Mouse (Mus musculus) cortical plate, adult 2 months (tissue): Measurements from ENCODE around the gene Ddr2.

Source experiments
- CTCF ChIP-seq: fragments of 200-500 bp; IDR thresholded peaks from 2 replicates; pipeline ENCODE4 v1.5.1; 2011; ENCODE audit warnings: mild to moderate bottlenecking, control low read depth, low read length; ENCODE audit not compliant: insufficient read depth; ENCODE audit errors: extremely low read depth
- POLR2A ChIP-seq: fragments of 200-500 bp; IDR thresholded peaks from 2 replicates; pipeline ENCODE4 v1.6.1; 2011; ENCODE audit warnings: mild to moderate bottlenecking, low read length, control low read depth; ENCODE audit not compliant: insufficient read depth; ENCODE audit errors: extremely low read depth

- no peak for TF ChIP-seq CTCF
- no peak for TF ChIP-seq POLR2A
These were observed 105.3 kb downstream of the Ddr2 start for GRCm38 (mm10) chr1:170005297-170005696.
